Comparison of ENCODE assay signal across 8 mouse cellular contexts in the genomic region with DNA sequence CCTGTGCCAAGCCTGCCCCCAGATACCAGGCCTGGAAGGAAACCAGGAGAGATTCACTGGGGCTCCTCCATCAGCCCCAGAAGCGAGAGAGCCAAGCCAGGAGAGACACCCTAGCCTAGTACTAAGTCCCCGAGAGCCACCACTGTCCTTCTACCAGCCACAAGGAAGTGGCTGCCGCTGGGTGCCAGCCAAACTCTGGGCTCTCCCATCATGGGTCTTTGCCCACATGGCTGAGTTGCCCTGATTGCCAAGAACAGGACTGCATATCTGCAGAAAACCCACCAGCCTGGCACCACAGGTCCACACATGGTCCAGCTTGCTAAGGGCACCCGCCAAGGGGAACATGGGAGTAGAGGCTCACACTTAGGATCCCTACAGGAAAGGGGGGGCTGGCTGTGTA. TPM values are rescaled to one million over a fixed set of nuclear protein-coding genes. Genes with fewer than 3 reads are reported as not detected.
A peak's percentile ranks its signal among the peaks of the same experiment; 100 is the strongest.
DNase-seq lines count a peak whose midpoint lies in the region; ATAC-seq lines count a peak whose summit lies in the region.

No protein-coding gene starts in this region.

- intact Hi-C loops in heart, postnatal 25 days (cut with DNase I): no loop called here

- peak overlapping the region; percentile 94 for H3K9ac ChIP-seq in forebrain, embryonic 12.5 days

- 0 out of 2 replicates have a peak overlapping the region, but pooled peaks have one; percentile 98 for H3K27ac ChIP-seq in forebrain, embryonic 12.5 days

- H3K9me3 ChIP-seq in forebrain, embryonic 12.5 days: no peaks in the 10 kb centered on the region

- 0 out of 2 replicates have a peak, but pooled peaks cover 7% of the 10 kb centered on the region for H3K27me3 ChIP-seq in forebrain, embryonic 12.5 days

- peaks cover 64% of the 10 kb centered on the region for H3K4me1 ChIP-seq in forebrain, embryonic 12.5 days

- 86% methylated on average over 4 of the region's 4 CpGs for WGBS in forebrain, embryonic 12.5 days

- peak overlapping the region; percentile 80 for H3K4me3 ChIP-seq in forebrain, embryonic 12.5 days (replicated peaks)

- peak; percentile 86 for DNase-seq in 416B (ENCODE audit: low read depth)
- peak; percentile 76 for DNase-seq in adrenal gland, postnatal 25 days
- DNase-seq in heart, postnatal 25 days (ENCODE audit: low spot score): peak; percentile 37
- peak; percentile 83 for DNase-seq in layer of hippocampus, adult 9-11 months
- peak; percentile 70 for DNase-seq in lung, postnatal 14 days
- DNase-seq in right cerebral cortex, postnatal 25 days: peak; percentile 56
- DNase-seq in ovary, postnatal 14 days (ENCODE audit: low spot score): no peak

- H3K36me3 ChIP-seq in forebrain, embryonic 12.5 days (replicated peaks): peaks cover 36% of the 10 kb centered on the region

- ATAC-seq in forebrain, embryonic 12.5 days (ENCODE audit: low FRiP score): no peak

- peak overlapping the region; percentile 80 for H3K4me2 ChIP-seq in forebrain, embryonic 12.5 days

RNA-seq across cellular contexts. Expression of a gene that starts 15.1 kb away (rescaled TPM):
- total RNA-seq in adrenal gland, postnatal 25 days (2021): 92.0 and 115 TPM in 2 replicates
- 245 and 267 TPM in 2 replicates for polyA plus RNA-seq in forebrain, embryonic 12.5 days (2016; fragmentation: Nextera tagmentation; extraction: Ambion mirVana)
- total RNA-seq in heart, postnatal 25 days (2021): 10 to 100 TPM; 48.4 to 54.0 TPM

RNA-seq across cellular contexts. Expression of a gene that starts 36.9 kb away (rescaled TPM):
- total RNA-seq in adrenal gland, postnatal 25 days (2021): 47.1 and 54.5 TPM in 2 replicates
- 41.3 and 43.6 TPM in 2 replicates for polyA plus RNA-seq in forebrain, embryonic 12.5 days (2016; fragmentation: Nextera tagmentation; extraction: Ambion mirVana)
- 10 to 100 TPM; 43.0 to 46.7 TPM for total RNA-seq in heart, postnatal 25 days (2021)
